ENCODE assay signal across 9 mouse cellular contexts in the genomic region with DNA sequence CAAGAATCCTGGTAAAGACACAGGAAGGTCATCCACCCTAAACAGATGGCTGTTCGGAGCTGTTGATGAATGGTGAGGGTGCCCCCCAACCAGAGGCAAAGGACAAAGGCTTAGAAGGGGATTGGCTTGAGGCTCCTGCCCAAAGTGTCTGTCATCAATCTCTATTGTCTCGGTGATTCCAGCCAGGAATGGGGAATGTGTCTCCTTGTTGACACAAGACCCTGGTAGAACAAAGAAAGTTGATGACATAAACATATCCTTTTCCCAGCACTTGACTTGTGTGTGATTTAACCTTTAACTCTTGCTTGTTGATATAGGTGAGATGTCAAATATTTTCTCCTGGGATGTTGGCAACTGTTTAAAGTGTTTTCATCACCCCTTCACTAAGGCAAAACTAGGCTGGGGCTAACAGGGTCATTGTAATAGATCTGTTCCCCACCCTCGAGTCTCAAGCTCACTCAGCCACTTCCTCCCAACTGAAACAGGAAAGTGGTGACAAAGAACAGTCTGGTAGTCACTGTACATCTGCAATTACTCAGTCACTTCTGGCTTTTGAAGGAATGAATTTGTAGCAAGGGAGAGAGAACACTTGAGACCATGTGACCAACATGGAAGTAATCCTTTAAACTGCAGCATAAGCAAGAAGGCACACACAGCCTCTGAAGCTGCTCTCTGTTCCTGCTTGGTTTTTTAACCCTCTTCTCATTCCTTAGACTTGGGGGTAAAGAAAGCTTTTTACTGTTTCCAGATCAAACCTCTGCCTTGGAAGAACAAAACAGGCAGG. TPM values are rescaled to one million over a fixed set of nuclear protein-coding genes. Genes with fewer than 3 reads are reported as not detected.
DNase-seq lines count a peak whose midpoint lies in the region; ATAC-seq and TF ChIP-seq lines count a peak whose summit lies in the region.
"Had no signal": no experiment of that assay in that cellular context is flagged by ENCODE, and none has a peak within 500 bp of the region (broad histone marks: within the 10 kb centered on the region; RNA-seq: fewer than 3 reads in every experiment).

No protein-coding gene starts in this region.

- no peak overlapping the region for H3K4me2 ChIP-seq in lung, postnatal 0 days (replicated peaks; ENCODE audit: low read depth, low read length)
- no peak overlapping the region for H3K4me2 ChIP-seq in kidney, postnatal 0 days (ENCODE audit: low read length)
- no peak overlapping the region for H3K4me2 ChIP-seq in stomach, embryonic 14.5 days (replicated peaks; ENCODE audit: low read depth, low read length)

- no peaks in the 10 kb centered on the region for H3K9me3 ChIP-seq in lung, postnatal 0 days (ENCODE audit: low read length)
- H3K9me3 ChIP-seq in kidney, postnatal 0 days (replicated peaks; ENCODE audit: low read length): no peaks in the 10 kb centered on the region
- no peaks in the 10 kb centered on the region for H3K9me3 ChIP-seq in stomach, embryonic 14.5 days (ENCODE audit: control insufficient read depth, low read depth, low read length)

- no peak overlapping the region for H3K9ac ChIP-seq in lung, postnatal 0 days (replicated peaks; ENCODE audit: low read depth)
- H3K9ac ChIP-seq in heart, adult 2 months (ENCODE audit: low read depth, low read length): no peak overlapping the region
- H3K9ac ChIP-seq in kidney, postnatal 0 days (ENCODE audit: low read depth, low read length): no peak overlapping the region
- no peak overlapping the region for H3K9ac ChIP-seq in stomach, embryonic 14.5 days (replicated peaks; ENCODE audit: low read depth, low read length)

- ATAC-seq in lung, postnatal 0 days: peak; percentile 77
- ATAC-seq in kidney, postnatal 0 days (replicated peaks; ENCODE audit: low FRiP score, low read depth): peak; percentile 78
- peak; percentile 53; the same call in 1 of the 2 replicates for ATAC-seq in stomach, embryonic 14.5 days (ENCODE audit: insufficient number of reproducible peaks, insufficient read depth, low FRiP score, low read depth)
- ATAC-seq: Patski had no signal

- no peak for TF ChIP-seq CTCF in lung, postnatal 0 days (IDR thresholded peaks at IDR 0.05)
- no peak for TF ChIP-seq CTCF in heart, adult 2 months (IDR thresholded peaks at IDR 0.05)
- no peak for TF ChIP-seq CTCF in kidney, postnatal 0 days (IDR thresholded peaks at IDR 0.05; ENCODE audit: low read depth)

- peak overlapping the region; percentile 39; the same call in 1 of the 2 replicates for H3K27ac ChIP-seq in lung, postnatal 0 days (ENCODE audit: low read length)
- H3K27ac ChIP-seq in heart, adult 2 months: peak overlapping the region; percentile 80
- H3K27ac ChIP-seq in kidney, postnatal 0 days: peak overlapping the region; percentile 83
- peak overlapping the region; percentile 29; the same call in 1 of the 2 replicates for H3K27ac ChIP-seq in stomach, embryonic 14.5 days (ENCODE audit: low read length)

- 14% methylated on average over 3 of the region's 3 CpGs for WGBS in lung, postnatal 0 days
- 21% methylated on average over 3 of the region's 3 CpGs for WGBS in heart, adult 2 months
- 15% methylated on average over 3 of the region's 3 CpGs for WGBS in kidney, postnatal 0 days
- 15% methylated on average over 3 of the region's 3 CpGs for WGBS in stomach, embryonic 14.5 days

- H3K36me3 ChIP-seq in lung, postnatal 0 days (ENCODE audit: insufficient read depth, low read length): no peaks in the 10 kb centered on the region
- peaks cover 2% of the 10 kb centered on the region; the same call in 1 of the 2 replicates for H3K36me3 ChIP-seq in heart, adult 2 months (ENCODE audit: control insufficient read depth, insufficient read depth, low read length)
- H3K36me3 ChIP-seq in kidney, postnatal 0 days (ENCODE audit: insufficient read depth, low read length): no peaks in the 10 kb centered on the region
- no peaks in the 10 kb centered on the region for H3K36me3 ChIP-seq in stomach, embryonic 14.5 days (ENCODE audit: control insufficient read depth, insufficient read depth, low read length)

- no peaks in the 10 kb centered on the region for H3K79me2 ChIP-seq in heart, adult 2 months (replicated peaks; ENCODE audit: control insufficient read depth, insufficient read depth, low read length)

- no peaks in the 10 kb centered on the region for H3K27me3 ChIP-seq in lung, postnatal 0 days (replicated peaks; ENCODE audit: insufficient read depth, low read length)
- no peaks in the 10 kb centered on the region for H3K27me3 ChIP-seq in heart, adult 2 months (ENCODE audit: control insufficient read depth, insufficient read depth, low read length)
- H3K27me3 ChIP-seq in kidney, postnatal 0 days (ENCODE audit: insufficient read depth, low read length): no peaks in the 10 kb centered on the region
- H3K27me3 ChIP-seq in stomach, embryonic 14.5 days (ENCODE audit: control insufficient read depth, insufficient read depth, low read length): no peaks in the 10 kb centered on the region
- H3K27me3 ChIP-seq: Patski had no signal

- H3K4me3 ChIP-seq in lung, postnatal 0 days (ENCODE audit: low read depth, low read length): no peak overlapping the region
- no peak overlapping the region for H3K4me3 ChIP-seq in heart, adult 2 months
- H3K4me3 ChIP-seq in kidney, postnatal 0 days (replicated peaks; ENCODE audit: low read depth, low read length): no peak overlapping the region
- no peak overlapping the region for H3K4me3 ChIP-seq in stomach, embryonic 14.5 days (ENCODE audit: low read depth, low read length)

- TF ChIP-seq EP300 in lung, postnatal 0 days (IDR thresholded peaks at IDR 0.05): no peak
- no peak for TF ChIP-seq EP300 in heart, adult 2 months (IDR thresholded peaks at IDR 0.05; ENCODE audit: insufficient read depth, low read depth, low read length)

- intact Hi-C loops in heart, adult 2 months (cut with DNase I): loop anchor here (1.0 to 2.0 kb wide), 2 partner anchors 17 to 126 kb away; no protein-coding TSS in a partner anchor

- no peak for TF ChIP-seq POLR2A in heart, adult 2 months (IDR thresholded peaks at IDR 0.05; ENCODE audit: insufficient read depth, low read depth, low read length)

- H3K4me1 ChIP-seq in lung, postnatal 0 days (ENCODE audit: insufficient read depth, low read depth, low read length): no peaks in the 10 kb centered on the region; the same call in 1 of the 2 replicates
- H3K4me1 ChIP-seq in heart, adult 2 months (ENCODE audit: control insufficient read depth, insufficient read depth, low read length): peaks cover 7% of the 10 kb centered on the region
- 0 out of 2 replicates have a peak, but pooled peaks cover 4% of the 10 kb centered on the region for H3K4me1 ChIP-seq in kidney, postnatal 0 days (replicated peaks; ENCODE audit: insufficient read depth, low read length)
- H3K4me1 ChIP-seq in stomach, embryonic 14.5 days (ENCODE audit: control insufficient read depth, insufficient read depth, low read length): peaks cover 11% of the 10 kb centered on the region; the same call in 1 of the 2 replicates

- DNase-seq in lung, postnatal 0 days (ENCODE audit: low spot score): peak; percentile 54
- no peak for DNase-seq in lung, postnatal 14 days
- peak in 1 of 2 experiments; percentile 30 for DNase-seq in heart, adult 2 months
- DNase-seq in kidney, postnatal 0 days (ENCODE audit: low spot score): peak; percentile 77
- DNase-seq in left cerebral cortex, adult 9 months (ENCODE audit: low spot score in 2 of 2): no peak
- DNase-seq in thymus, postnatal 10 days (ENCODE audit: low spot score in 2 of 2): no peak
- no peak for DNase-seq in spleen, postnatal 14 days (ENCODE audit: low spot score in 2 of 2)

RNA-seq across cellular contexts. Expression of gene Dab2, which starts 39.4 kb away (rescaled TPM):
- polyA plus RNA-seq in lung, postnatal 0 days (2015; fragmentation: Nextera tagmentation; extraction: Ambion mirVana): 20.9 and 25.7 TPM in 2 replicates
- 10 to 100 TPM; 24.0 to 35.2 TPM for total RNA-seq in heart, adult 2 months (2021)
- polyA plus RNA-seq in heart, adult 2 months (2012; rRNA removed): 27.3 and 33.3 TPM in 2 replicates
- polyA plus RNA-seq in kidney, postnatal 0 days (2015; fragmentation: Nextera tagmentation; extraction: Ambion mirVana): 94.5 and 106 TPM in 2 replicates
- 65.9 and 66.0 TPM in 2 replicates for polyA plus RNA-seq in stomach, embryonic 14.5 days (2014; fragmentation: Nextera tagmentation; extraction: Ambion mirVana)

Comparison
In these comparisons a context has a peak if more than half of its experiments do, and no peak if none do; other contexts are left out.
1. DNase-seq: peak in lung, postnatal 0 days (single experiment) and kidney, postnatal 0 days (single experiment); none in lung, postnatal 14 days (single experiment), left cerebral cortex, adult 9 months (0 of 2), thymus, postnatal 10 days (0 of 2) and spleen, postnatal 14 days (0 of 2).
2. H3K27ac ChIP-seq: peak in every context shown above with its lines; median percentile 83 in kidney, postnatal 0 days; 80 in heart, adult 2 months; 39 in lung, postnatal 0 days; 29 in stomach, embryonic 14.5 days.
3. Peak in every context shown above with its lines, with median percentiles within 50 percentile points of each other: ATAC-seq.